Comparison of ENCODE assay signal across 21 mouse cellular contexts in the genomic region with DNA sequence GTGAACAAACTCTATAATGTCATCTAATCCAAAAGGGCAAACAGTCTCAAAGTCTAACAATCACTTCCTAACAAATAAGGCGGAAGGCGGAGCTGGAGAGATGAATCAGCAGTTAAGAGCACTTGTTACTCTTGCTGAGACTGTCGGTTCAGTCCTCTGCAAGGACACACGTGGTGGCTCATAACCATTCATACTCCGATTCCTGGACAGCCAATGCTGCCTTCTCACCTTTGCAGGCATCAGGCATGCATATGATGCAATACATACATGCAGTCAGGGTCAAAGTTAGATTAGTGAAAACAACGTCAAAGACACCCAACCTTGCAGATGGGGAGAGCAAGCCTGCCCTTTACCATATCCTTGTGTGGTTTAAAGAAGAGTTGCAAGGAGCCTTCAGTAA. TPM values are rescaled to one million over a fixed set of nuclear protein-coding genes. Genes with fewer than 3 reads are reported as not detected.
DNase-seq lines count a peak whose midpoint lies in the region; ATAC-seq and TF ChIP-seq lines count a peak whose summit lies in the region.
"Had no signal": no experiment of that assay in that cellular context is flagged by ENCODE, and none has a peak within 500 bp of the region (broad histone marks: within the 10 kb centered on the region; RNA-seq: fewer than 3 reads in every experiment).

No protein-coding gene starts in this region.

- H3K27ac ChIP-seq in stomach, postnatal 0 days (replicated peaks) = no peak overlapping the region
- H3K27ac ChIP-seq in midbrain, embryonic 13.5 days = no peak overlapping the region
- H3K27ac ChIP-seq: embryonic facial prominence, embryonic 13.5 days; embryonic facial prominence, embryonic 15.5 days; forebrain, embryonic 10.5 days; forebrain, embryonic 12.5 days; forebrain, embryonic 15.5 days had no signal

- no peak for TF ChIP-seq EP300 in stomach, postnatal 0 days (optimal IDR thresholded peaks at IDR 0.05)

- H3K9ac ChIP-seq in stomach, postnatal 0 days (ENCODE audit: low read length) = no peak overlapping the region
- no peak overlapping the region for H3K9ac ChIP-seq in midbrain, embryonic 13.5 days (replicated peaks)
- H3K9ac ChIP-seq: embryonic facial prominence, embryonic 13.5 days; embryonic facial prominence, embryonic 15.5 days; forebrain, embryonic 12.5 days; forebrain, embryonic 15.5 days; forebrain, postnatal 0 days had no signal

- H3K9me3 ChIP-seq in stomach, postnatal 0 days (ENCODE audit: control insufficient read depth, low read length) = no peaks in the 10 kb centered on the region
- no peaks in the 10 kb centered on the region for H3K9me3 ChIP-seq in midbrain, embryonic 13.5 days
- H3K9me3 ChIP-seq: embryonic facial prominence, embryonic 13.5 days; embryonic facial prominence, embryonic 15.5 days; forebrain, embryonic 10.5 days; forebrain, embryonic 12.5 days; forebrain, embryonic 15.5 days had no signal

- DNase-seq in adrenal gland, postnatal 14 days = peak; percentile 19
- DNase-seq in adrenal gland, postnatal 4 days (ENCODE audit: low spot score in 2 of 2) = no peak
- no peak for DNase-seq in stomach, postnatal 0 days (ENCODE audit: low spot score)
- peak; percentile 17 for DNase-seq in yolk sac, embryonic 10.5 days (ENCODE audit: low spot score)
- DNase-seq: adrenal gland, postnatal 10 days; adrenal gland, postnatal 36 days; cerebellum, adult 11 months; cerebellum, adult 18-20 months; cerebellum, adult 8-10 months; cerebellum, adult 9-11 months; cerebellum, postnatal 14 days; cerebellum, postnatal 36 days; embryo, embryonic 11 days; forebrain, postnatal 0 days had no signal

- no peak for TF ChIP-seq CTCF in stomach, postnatal 0 days (IDR thresholded peaks at IDR 0.05; ENCODE audit: low read depth)

- WGBS in stomach, postnatal 0 days = 76% methylated on average over 6 of the region's 6 CpGs
- WGBS in midbrain, embryonic 13.5 days = 90% methylated on average over 6 of the region's 6 CpGs

- no peaks in the 10 kb centered on the region for H3K36me3 ChIP-seq in stomach, postnatal 0 days (ENCODE audit: control insufficient read depth, insufficient read depth, low read length)
- peaks cover 28% of the 10 kb centered on the region for H3K36me3 ChIP-seq in midbrain, embryonic 13.5 days

- H3K4me3 ChIP-seq in stomach, postnatal 0 days (ENCODE audit: low read depth, low read length) = no peak overlapping the region
- H3K4me3 ChIP-seq in midbrain, embryonic 13.5 days (replicated peaks) = no peak overlapping the region
- H3K4me3 ChIP-seq: embryonic facial prominence, embryonic 13.5 days; embryonic facial prominence, embryonic 15.5 days; erythroblast, embryonic 14.5 days; forebrain, embryonic 10.5 days; forebrain, embryonic 12.5 days; forebrain, embryonic 15.5 days had no signal

- no peaks in the 10 kb centered on the region for H3K27me3 ChIP-seq in stomach, postnatal 0 days (ENCODE audit: control insufficient read depth, insufficient read depth, low read length)
- no peaks in the 10 kb centered on the region for H3K27me3 ChIP-seq in midbrain, embryonic 13.5 days
- H3K27me3 ChIP-seq: embryonic facial prominence, embryonic 13.5 days; embryonic facial prominence, embryonic 15.5 days; forebrain, embryonic 12.5 days; forebrain, embryonic 15.5 days had no signal

- ATAC-seq in stomach, postnatal 0 days (ENCODE audit: low FRiP score, low TSS enrichment) = peak; percentile 75
- ATAC-seq in midbrain, embryonic 13.5 days = no peak
- ATAC-seq: forebrain, embryonic 15.5 days; forebrain, postnatal 0 days had no signal

- H3K4me1 ChIP-seq in stomach, postnatal 0 days (replicated peaks; ENCODE audit: control insufficient read depth, insufficient read depth) = no peaks in the 10 kb centered on the region
- H3K4me1 ChIP-seq in midbrain, embryonic 13.5 days (replicated peaks) = no peaks in the 10 kb centered on the region
- H3K4me1 ChIP-seq: embryonic facial prominence, embryonic 13.5 days; embryonic facial prominence, embryonic 15.5 days; forebrain, embryonic 10.5 days; forebrain, embryonic 12.5 days had no signal

- no peak overlapping the region for H3K4me2 ChIP-seq in stomach, postnatal 0 days (replicated peaks; ENCODE audit: low read depth)
- no peak overlapping the region for H3K4me2 ChIP-seq in midbrain, embryonic 13.5 days (replicated peaks)
- H3K4me2 ChIP-seq: embryonic facial prominence, embryonic 13.5 days; embryonic facial prominence, embryonic 15.5 days; forebrain, embryonic 12.5 days; forebrain, embryonic 15.5 days had no signal

RNA-seq across cellular contexts. Expression of a gene that starts 12.0 kb away (rescaled TPM):
- 90.4 and 97.5 TPM in 2 replicates for total RNA-seq in adrenal gland, postnatal 14 days (2021)
- total RNA-seq in adrenal gland, postnatal 4 days (2021) = 10 to 100 TPM; 90.6 to 95.0 TPM
- 128 and 141 TPM in 2 replicates for polyA plus RNA-seq in stomach, postnatal 0 days (2015; fragmentation: Nextera tagmentation; extraction: Ambion mirVana)
- polyA plus RNA-seq in midbrain, embryonic 13.5 days (2015; fragmentation: Nextera tagmentation; extraction: Ambion mirVana) = 202 and 216 TPM in 2 replicates

RNA-seq across cellular contexts. Expression of a gene that starts 12.1 kb away (rescaled TPM):
- 7.7 and 8.8 TPM in 2 replicates for total RNA-seq in adrenal gland, postnatal 14 days (2021)
- total RNA-seq in adrenal gland, postnatal 4 days (2021) = 1 to 10 TPM; 7.7 to 8.7 TPM
- 1.4 and 1.5 TPM in 2 replicates for polyA plus RNA-seq in stomach, postnatal 0 days (2015; fragmentation: Nextera tagmentation; extraction: Ambion mirVana)
- 10.9 and 11.4 TPM in 2 replicates for polyA plus RNA-seq in midbrain, embryonic 13.5 days (2015; fragmentation: Nextera tagmentation; extraction: Ambion mirVana)

RNA-seq across cellular contexts. Expression of a gene that starts 14.6 kb away (rescaled TPM):
- total RNA-seq in adrenal gland, postnatal 14 days (2021) = 67.4 and 70.7 TPM in 2 replicates
- total RNA-seq in adrenal gland, postnatal 4 days (2021) = 100 to 1,000 TPM in 1 of 2 experiments, 10 to 100 TPM in 1; 99.4 to 101 TPM
- 33.6 and 39.3 TPM in 2 replicates for polyA plus RNA-seq in stomach, postnatal 0 days (2015; fragmentation: Nextera tagmentation; extraction: Ambion mirVana)
- polyA plus RNA-seq in midbrain, embryonic 13.5 days (2015; fragmentation: Nextera tagmentation; extraction: Ambion mirVana) = 154 and 171 TPM in 2 replicates

Comparison
In these comparisons a context has a peak if more than half of its experiments do, and no peak if none do; other contexts are left out.
1. DNase-seq: peak in adrenal gland, postnatal 14 days (single experiment) and yolk sac, embryonic 10.5 days (single experiment); none in adrenal gland, postnatal 4 days (0 of 2) and stomach, postnatal 0 days (single experiment).